Mouse (Mus musculus): ENCODE measurements around the gene Tmem185b.

Tmem185b gene

DNA sequence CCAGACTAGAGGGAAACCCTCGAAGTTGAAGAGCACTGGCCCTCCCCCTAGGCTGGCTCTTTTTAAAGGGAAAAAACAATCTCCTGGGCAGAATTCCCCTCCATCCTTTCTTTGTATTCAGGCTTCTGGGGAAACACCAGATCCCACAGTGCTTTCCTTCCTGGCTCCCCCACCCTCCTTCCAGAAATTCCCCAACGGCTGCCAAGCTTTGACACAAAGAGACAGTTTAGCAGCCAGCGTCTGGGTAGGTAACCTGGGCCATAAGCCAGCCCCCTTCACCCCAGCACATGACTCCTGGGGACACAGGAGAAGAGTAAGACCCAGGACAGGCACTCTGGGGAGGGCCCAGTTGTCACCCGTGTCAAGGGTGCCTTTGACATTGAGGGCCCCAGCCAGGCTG, 17.4 kb upstream of the Tmem185b start:
- Histone ChIP-seq H3K9me3 (ENCODE audit: low read length) (peaks cover 9% of the 10 kb centered on the region), H3K36me3 (ENCODE audit: insufficient read depth, low read length) (no peaks in the 10 kb centered on the region), H3K4me3 (replicated peaks; ENCODE audit: low read length) (no peak overlapping the region), H3K27me3 (ENCODE audit: insufficient read depth, low read length) (peaks cover 42% of the 10 kb centered on the region), H3K4me1 (replicated peaks; ENCODE audit: low read depth, low read length) (peaks cover 36% of the 10 kb centered on the region)
- TF ChIP-seq POU5F1 (IDR thresholded peaks at IDR 0.05; ENCODE audit: borderline replicate concordance, low read length) = no peak
- TF ChIP-seq NANOG (IDR thresholded peaks at IDR 0.05; ENCODE audit: borderline replicate concordance, low read length) = no peak
- no peak for TF ChIP-seq CTCF (conservative IDR thresholded peaks at IDR 0.05; ENCODE audit: low read length)

DNA sequence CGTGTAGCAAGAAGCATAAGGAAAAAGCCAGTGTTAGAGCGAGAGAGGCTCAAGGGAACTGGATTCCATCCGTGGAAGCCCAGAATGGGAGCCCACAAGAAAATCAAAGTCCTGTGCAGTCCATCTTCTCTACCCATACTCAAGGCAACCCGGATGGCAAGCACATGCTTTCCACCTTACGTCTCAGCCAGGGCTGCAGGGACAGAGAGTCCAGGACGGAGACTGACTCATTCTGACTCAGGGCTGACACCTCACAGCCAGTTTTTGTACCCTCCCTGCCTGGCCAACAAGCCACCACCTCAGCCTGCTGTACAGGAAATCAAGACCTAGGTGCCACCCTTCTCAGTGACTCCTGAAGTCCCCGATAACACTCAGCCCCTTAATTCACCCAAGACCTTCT, 16.5 kb upstream of the Tmem185b start:
- TF ChIP-seq CTCF (conservative IDR thresholded peaks at IDR 0.05; ENCODE audit: low read length) = no peak
- no peak for TF ChIP-seq NANOG (IDR thresholded peaks at IDR 0.05; ENCODE audit: borderline replicate concordance, low read length)
- no peak for TF ChIP-seq POU5F1 (IDR thresholded peaks at IDR 0.05; ENCODE audit: borderline replicate concordance, low read length)
- Histone ChIP-seq H3K9me3 (ENCODE audit: low read length) (peaks cover 9% of the 10 kb centered on the region), H3K4me1 (replicated peaks; ENCODE audit: low read depth, low read length) (peaks cover 29% of the 10 kb centered on the region), H3K27me3 (ENCODE audit: insufficient read depth, low read length) (peaks cover 42% of the 10 kb centered on the region), H3K4me3 (replicated peaks; ENCODE audit: low read length) (no peak overlapping the region), H3K36me3 (ENCODE audit: insufficient read depth, low read length) (no peaks in the 10 kb centered on the region)

DNA sequence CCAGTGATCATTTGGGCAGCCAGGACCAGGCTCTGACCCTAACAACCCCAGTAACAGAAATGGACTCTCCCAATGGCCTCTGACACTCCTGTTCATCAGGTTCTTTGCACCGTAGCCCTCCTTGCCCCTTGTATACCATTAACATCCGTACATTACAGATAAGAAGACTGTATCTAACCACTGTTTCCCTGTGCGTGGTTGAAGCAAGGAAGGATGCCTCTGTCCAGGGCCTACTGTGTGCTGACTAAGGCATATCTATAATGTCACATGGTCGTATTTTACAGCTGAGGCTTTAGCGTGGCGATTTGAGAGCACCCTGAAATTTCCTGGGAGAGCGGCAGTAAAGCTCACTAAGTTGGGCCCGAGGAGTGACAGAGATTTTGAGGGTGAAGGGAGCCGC, 15.6 kb upstream of the Tmem185b start:
- Histone ChIP-seq H3K27me3 (ENCODE audit: insufficient read depth, low read length) (peaks cover 42% of the 10 kb centered on the region), H3K9me3 (ENCODE audit: low read length) (peaks cover 9% of the 10 kb centered on the region), H3K36me3 (ENCODE audit: insufficient read depth, low read length) (no peaks in the 10 kb centered on the region), H3K4me1 (replicated peaks; ENCODE audit: low read depth, low read length) (peaks cover 23% of the 10 kb centered on the region), H3K4me3 (replicated peaks; ENCODE audit: low read length) (no peak overlapping the region)
- TF ChIP-seq POU5F1 (IDR thresholded peaks at IDR 0.05; ENCODE audit: borderline replicate concordance, low read length) (no peak), NANOG (IDR thresholded peaks at IDR 0.05; ENCODE audit: borderline replicate concordance, low read length) (no peak), CTCF (conservative IDR thresholded peaks at IDR 0.05; ENCODE audit: low read length) (no peak)

DNA sequence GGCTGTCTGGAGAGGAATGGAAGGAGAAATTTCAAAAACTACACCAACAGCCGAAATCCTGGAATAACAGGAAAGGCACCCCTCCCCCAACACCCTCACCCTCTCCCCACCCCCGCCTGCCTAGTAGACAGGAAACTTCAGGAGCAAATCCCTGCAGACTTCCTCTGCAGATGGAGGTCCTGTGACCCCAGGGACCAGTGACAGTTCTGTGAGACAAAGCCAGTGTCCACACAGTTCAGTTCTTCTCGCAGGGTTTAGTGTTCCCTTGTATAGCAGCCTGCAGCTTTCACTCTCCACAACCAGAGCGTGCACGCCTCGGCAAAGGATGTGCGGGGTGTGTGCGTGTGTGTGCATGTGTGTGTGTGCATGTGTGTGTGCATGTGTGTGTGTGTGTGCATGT, 15.1 kb upstream of the Tmem185b start:
- no peaks in the 10 kb centered on the region for H3K36me3 ChIP-seq (ENCODE audit: insufficient read depth, low read length)
- TF ChIP-seq NANOG (IDR thresholded peaks at IDR 0.05; ENCODE audit: borderline replicate concordance, low read length) (no peak), POU5F1 (IDR thresholded peaks at IDR 0.05; ENCODE audit: borderline replicate concordance, low read length) (no peak), CTCF (conservative IDR thresholded peaks at IDR 0.05; ENCODE audit: low read length) (no peak)

DNA sequence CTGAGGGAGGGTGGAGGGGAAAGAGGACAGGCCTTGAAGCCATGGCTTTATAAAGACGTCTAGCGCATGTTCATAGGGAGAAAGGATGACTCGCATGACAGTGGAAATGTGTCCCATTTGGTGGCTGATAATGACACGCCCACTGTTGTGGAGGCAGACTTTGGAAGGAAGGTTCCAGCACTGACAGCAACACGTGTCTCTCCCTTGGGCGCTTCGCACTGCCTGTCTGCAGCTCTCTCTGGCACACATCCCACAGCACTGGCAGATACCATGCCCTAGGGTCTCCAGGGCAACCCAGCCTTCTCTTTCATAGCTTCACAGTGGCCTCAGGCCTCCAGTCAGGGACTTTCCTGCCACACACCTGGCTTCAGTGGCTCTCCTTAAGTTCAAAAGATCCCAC, 7.9 kb upstream of the Tmem185b start:
- TF ChIP-seq POU5F1 (IDR thresholded peaks at IDR 0.05; ENCODE audit: borderline replicate concordance, low read length) (no peak), NANOG (IDR thresholded peaks at IDR 0.05; ENCODE audit: borderline replicate concordance, low read length) (no peak), CTCF (conservative IDR thresholded peaks at IDR 0.05; ENCODE audit: low read length) (no peak)
- H3K27me3 ChIP-seq (ENCODE audit: insufficient read depth, low read length) = no peaks in the 10 kb centered on the region; the same call in 1 of the 2 replicates

More for the DNA sequence above, 15.1 kb upstream of the Tmem185b start:
- H3K9me3 ChIP-seq (ENCODE audit: low read length) = peaks cover 9% of the 10 kb centered on the region
- H3K4me3 ChIP-seq (replicated peaks; ENCODE audit: low read length) = no peak overlapping the region
- H3K4me1 ChIP-seq (replicated peaks; ENCODE audit: low read depth, low read length) = peaks cover 20% of the 10 kb centered on the region
- H3K27me3 ChIP-seq (ENCODE audit: insufficient read depth, low read length) = peaks cover 41% of the 10 kb centered on the region

DNA sequence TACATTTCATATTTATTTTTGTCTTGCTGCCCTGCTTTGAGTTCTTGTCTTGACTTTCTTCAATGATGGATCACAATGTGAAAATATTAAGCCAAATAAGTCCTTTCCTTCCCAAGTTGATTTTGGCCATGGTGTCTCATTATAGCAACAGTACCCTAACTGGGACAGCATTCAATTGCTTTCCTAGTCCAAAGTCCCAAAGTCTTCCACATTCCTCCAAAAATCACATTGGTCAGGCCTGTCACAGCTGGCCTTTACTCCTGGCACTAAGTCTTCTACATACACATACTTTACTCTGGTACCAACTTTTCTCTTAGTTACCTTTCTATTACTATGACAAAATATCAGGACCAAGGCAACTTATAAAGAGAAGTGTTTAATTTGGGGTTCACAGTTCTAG, 7.2 kb upstream of the Tmem185b start:
- no peak overlapping the region for H3K4me3 ChIP-seq (replicated peaks; ENCODE audit: low read length)
- TF ChIP-seq POU5F1 (IDR thresholded peaks at IDR 0.05; ENCODE audit: borderline replicate concordance, low read length) = no peak
- no peak for TF ChIP-seq NANOG (IDR thresholded peaks at IDR 0.05; ENCODE audit: borderline replicate concordance, low read length)
- no peak for TF ChIP-seq CTCF (conservative IDR thresholded peaks at IDR 0.05; ENCODE audit: low read length)
- H3K36me3 ChIP-seq (ENCODE audit: insufficient read depth, low read length) = no peaks in the 10 kb centered on the region
- peaks cover 30% of the 10 kb centered on the region for H3K4me1 ChIP-seq (replicated peaks; ENCODE audit: low read depth, low read length)
- H3K27me3 ChIP-seq (ENCODE audit: insufficient read depth, low read length) = peaks cover 1% of the 10 kb centered on the region; the same call in 1 of the 2 replicates
- H3K9me3 ChIP-seq (ENCODE audit: low read length) = peaks cover 34% of the 10 kb centered on the region

More for the DNA sequence above, 7.9 kb upstream of the Tmem185b start:
- Histone ChIP-seq H3K4me3 (replicated peaks; ENCODE audit: low read length) (no peak overlapping the region), H3K4me1 (replicated peaks; ENCODE audit: low read depth, low read length) (peaks cover 24% of the 10 kb centered on the region), H3K9me3 (ENCODE audit: low read length) (peaks cover 34% of the 10 kb centered on the region), H3K36me3 (ENCODE audit: insufficient read depth, low read length) (no peaks in the 10 kb centered on the region)

DNA sequence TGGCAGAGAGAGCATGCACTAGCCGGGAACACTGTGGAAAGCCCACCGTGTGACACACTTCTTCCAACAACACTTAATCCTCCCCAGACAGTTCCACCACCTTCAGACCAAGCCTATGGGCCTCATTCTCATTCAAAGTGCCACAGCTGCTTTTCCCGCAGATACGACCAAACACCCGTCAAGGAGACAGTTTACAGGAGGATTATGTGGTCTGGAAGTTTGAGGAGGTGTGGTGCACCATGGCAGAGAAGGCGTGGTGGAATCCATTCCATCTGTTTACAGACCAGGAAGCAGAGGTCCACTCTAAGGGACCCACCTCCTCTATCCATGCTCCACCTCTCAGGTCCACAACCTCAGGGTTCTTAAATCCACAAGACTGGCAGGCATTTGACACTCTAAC, 6.7 kb upstream of the Tmem185b start:
- H3K4me3 ChIP-seq (replicated peaks; ENCODE audit: low read length) = no peak overlapping the region
- H3K9me3 ChIP-seq (ENCODE audit: low read length) = peaks cover 34% of the 10 kb centered on the region
- no peaks in the 10 kb centered on the region for H3K36me3 ChIP-seq (ENCODE audit: insufficient read depth, low read length)
- H3K27me3 ChIP-seq (ENCODE audit: insufficient read depth, low read length) = 0 out of 2 replicates have a peak, but pooled peaks cover 5% of the 10 kb centered on the region
- H3K4me1 ChIP-seq (replicated peaks; ENCODE audit: low read depth, low read length) = peaks cover 35% of the 10 kb centered on the region
- TF ChIP-seq POU5F1 (IDR thresholded peaks at IDR 0.05; ENCODE audit: borderline replicate concordance, low read length) = no peak
- no peak for TF ChIP-seq CTCF (conservative IDR thresholded peaks at IDR 0.05; ENCODE audit: low read length)

DNA sequence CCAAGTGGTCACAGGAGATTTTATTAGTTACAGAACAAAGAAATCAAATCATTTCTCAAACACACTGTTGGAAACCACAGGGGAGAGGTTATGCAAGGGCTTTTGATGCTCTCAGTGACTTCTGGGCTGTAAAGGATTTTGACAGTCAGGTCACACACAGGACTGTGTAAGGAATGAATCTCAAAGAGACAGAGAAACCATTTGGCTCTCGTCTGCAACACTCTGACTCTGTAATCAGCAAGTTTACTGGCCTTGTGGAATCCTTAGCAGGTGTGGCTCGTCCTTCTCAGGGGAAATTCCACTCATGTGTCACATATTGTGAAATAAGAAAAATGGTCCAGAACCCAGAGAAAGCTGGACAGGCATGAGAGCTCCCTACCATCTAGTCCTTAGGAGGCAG, 4.9 kb upstream of the Tmem185b start:
- TF ChIP-seq CTCF (conservative IDR thresholded peaks at IDR 0.05; ENCODE audit: low read length) = no peak
- TF ChIP-seq POU5F1 (IDR thresholded peaks at IDR 0.05; ENCODE audit: borderline replicate concordance, low read length) = no peak
- TF ChIP-seq NANOG (IDR thresholded peaks at IDR 0.05; ENCODE audit: borderline replicate concordance, low read length) = no peak
- Histone ChIP-seq H3K9me3 (ENCODE audit: low read length) (peaks cover 34% of the 10 kb centered on the region), H3K27me3 (ENCODE audit: insufficient read depth, low read length) (peaks cover 10% of the 10 kb centered on the region; the same call in 1 of the 2 replicates), H3K36me3 (ENCODE audit: insufficient read depth, low read length) (no peaks in the 10 kb centered on the region), H3K4me1 (replicated peaks; ENCODE audit: low read depth, low read length) (peaks cover 46% of the 10 kb centered on the region), H3K4me3 (replicated peaks; ENCODE audit: low read length) (no peak overlapping the region)

DNA sequence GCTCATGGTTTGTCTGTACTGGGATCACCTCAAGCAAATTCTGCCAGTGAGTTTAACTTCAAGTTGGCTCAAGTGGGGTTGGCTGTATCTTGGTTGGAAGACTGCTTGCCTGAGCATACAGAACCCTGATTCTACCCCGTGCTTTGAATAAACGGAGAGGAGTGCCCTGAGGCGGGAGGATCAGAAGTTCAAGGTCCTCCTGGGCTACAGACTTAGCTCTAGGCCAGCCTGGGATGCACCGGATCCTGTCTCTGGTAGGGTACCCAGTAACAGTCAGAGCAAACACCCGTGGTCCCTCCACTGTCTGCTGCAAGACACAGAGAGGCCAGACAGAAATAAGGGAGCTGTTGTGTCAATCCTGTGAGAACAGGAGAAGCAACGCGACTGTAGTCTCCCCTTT, 4.3 kb upstream of the Tmem185b start:
- H3K4me3 ChIP-seq (replicated peaks; ENCODE audit: low read length) = no peak overlapping the region

More for the DNA sequence above, 4.3 kb upstream of the Tmem185b start:
- Histone ChIP-seq H3K36me3 (ENCODE audit: insufficient read depth, low read length) (peaks cover under 1% of the 10 kb centered on the region), H3K27me3 (ENCODE audit: insufficient read depth, low read length) (peaks cover 10% of the 10 kb centered on the region; the same call in 1 of the 2 replicates), H3K9me3 (ENCODE audit: low read length) (peaks cover 34% of the 10 kb centered on the region), H3K4me1 (replicated peaks; ENCODE audit: low read depth, low read length) (peaks cover 50% of the 10 kb centered on the region)
- TF ChIP-seq POU5F1 (IDR thresholded peaks at IDR 0.05; ENCODE audit: borderline replicate concordance, low read length) (no peak), CTCF (conservative IDR thresholded peaks at IDR 0.05; ENCODE audit: low read length) (no peak), NANOG (IDR thresholded peaks at IDR 0.05; ENCODE audit: borderline replicate concordance, low read length) (no peak)

All from E14TG2a.4 (cell line).